Mouse (Mus musculus) intestine, embryonic 16.5 days (tissue): ENCODE measurements around the gene Lgr6. TPM values are rescaled to one million over a fixed set of nuclear protein-coding genes. Genes with fewer than 3 reads are reported as not detected.

ENCODE experiments used
- ATAC-seq: fragments of 200-750 bp; cut with Nextera tagmentation; 2 replicates; pipeline ENCODE4 v1.8.0; 2017; ENCODE audit warnings: moderate TSS enrichment, moderate library complexity
- H3K27ac ChIP-seq: fragments of 300-500 bp; sonication (generic); 2 replicates; pipeline ENCODE4 v1.5.1; 2014; ENCODE audit warnings: mild to moderate bottlenecking, low read length
- H3K27me3 ChIP-seq: fragments of 300-500 bp; sonication (generic); replicated peaks from 2 replicates; pipeline ENCODE4 v1.6.1; 2014; ENCODE audit warnings: low read length, control low read depth, mixed read lengths; ENCODE audit not compliant: control insufficient read depth, insufficient read depth
- H3K36me3 ChIP-seq: fragments of 300-500 bp; sonication (generic); 2 replicates; pipeline ENCODE4 v1.6.1; 2014; ENCODE audit warnings: low read length, control low read depth; ENCODE audit not compliant: control insufficient read depth, insufficient read depth
- H3K4me1 ChIP-seq: fragments of 300-500 bp; sonication (generic); 2 replicates; pipeline ENCODE4 v1.6.1; 2014; ENCODE audit warnings: low read length, control low read depth, mixed read lengths; ENCODE audit not compliant: control insufficient read depth, insufficient read depth
- H3K4me2 ChIP-seq: fragments of 300-500 bp; sonication (generic); 2 replicates; pipeline ENCODE4 v1.6.1; 2014; ENCODE audit warnings: low read depth, low read length, control low read depth
- H3K4me3 ChIP-seq: fragments of 300-500 bp; sonication (generic); 2 replicates; pipeline ENCODE4 v1.5.1; 2014; ENCODE audit warnings: mild to moderate bottlenecking, low read length
- H3K9ac ChIP-seq: fragments of 300-500 bp; sonication (generic); 2 replicates; pipeline ENCODE4 v1.6.1; 2014; ENCODE audit warnings: low read depth, low read length
- H3K9me3 ChIP-seq: fragments of 300-500 bp; sonication (generic); 2 replicates; pipeline ENCODE4 v1.6.1; 2016; ENCODE audit warnings: low read length, control low read depth; ENCODE audit not compliant: control insufficient read depth
- WGBS: fragments of 180-500 bp; shearing (Covaris S2); extraction: QIAGEN DNeasy Blood & Tissue Kit; methylation state at CpG from one replicate; pipeline ENCODE4 v1.1.7; 2014; 5-methylcytosine and 5-hydroxymethylcytosine counted together
- polyA plus RNA-seq: library from polyadenylated mRNA; unstranded; fragments of >200 nt; fragmentation: Nextera tagmentation; extraction: Ambion mirVana; gene quantifications from 2 replicates; pipeline ENCODE4 v1.2.1, GENCODE M21; 2015

Gene Lgr6
- polyA plus RNA-seq, 1 experiment from 2014 or later, result 0.43 TPM

DNA sequence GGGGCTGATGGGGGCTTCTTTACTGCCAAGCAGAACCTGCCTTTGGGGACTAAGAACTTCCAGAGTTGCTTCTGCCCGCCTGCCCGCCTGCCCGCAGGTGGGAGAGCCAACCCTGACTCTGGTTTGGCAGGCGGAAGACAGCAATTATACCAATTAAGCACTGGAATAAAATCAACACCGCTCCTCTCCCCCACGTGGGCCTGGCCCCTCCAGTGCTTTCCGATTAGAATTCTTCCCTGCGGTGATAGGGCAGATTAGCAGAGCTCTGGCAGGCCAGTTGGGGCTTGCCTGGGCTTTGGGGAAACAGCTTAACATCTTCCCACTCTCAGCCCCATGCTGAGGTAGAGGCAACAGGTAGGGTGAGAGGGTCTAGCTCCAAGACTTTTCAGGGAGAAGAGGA lies 72.4 kb downstream of the Lgr6 start:
- Histone ChIP-seq H3K36me3 (no peaks in the 10 kb centered on the region), H3K9me3 (0 out of 2 replicates have a peak, but pooled peaks cover 4% of the 10 kb centered on the region), H3K9ac (no peak overlapping the region), H3K4me2 (no peak overlapping the region), H3K4me1 (no peaks in the 10 kb centered on the region), H3K27me3 (no peaks in the 10 kb centered on the region), H3K4me3 (no peak overlapping the region), H3K27ac (no peak overlapping the region)
- 54% methylated on average over 8 of the region's 8 CpGs for WGBS
- no peak for ATAC-seq

DNA sequence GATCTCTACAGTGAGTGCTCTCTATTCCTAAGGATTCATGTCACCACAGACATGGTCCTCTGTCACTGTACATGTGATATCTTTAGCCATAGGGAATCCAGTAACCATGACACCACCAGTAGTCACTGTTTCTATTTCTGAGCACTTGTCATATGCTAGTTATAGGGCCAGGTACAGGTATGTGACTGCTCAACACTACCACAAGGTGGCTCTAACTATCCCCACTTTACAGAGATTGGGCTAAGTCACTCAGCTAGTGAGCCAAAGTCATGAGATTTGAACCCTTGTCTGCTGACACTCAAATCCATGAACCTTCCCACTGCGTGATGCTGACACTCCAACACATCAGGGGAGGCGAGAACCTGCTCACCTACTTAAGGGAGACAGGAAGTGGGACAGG lies 75.0 kb downstream of the Lgr6 start:
- ATAC-seq, result no peak
- Histone ChIP-seq H3K4me2 (no peak overlapping the region), H3K4me1 (no peaks in the 10 kb centered on the region), H3K4me3 (no peak overlapping the region), H3K27me3 (no peaks in the 10 kb centered on the region), H3K9me3 (0 out of 2 replicates have a peak, but pooled peaks cover 4% of the 10 kb centered on the region), H3K36me3 (no peaks in the 10 kb centered on the region), H3K9ac (no peak overlapping the region), H3K27ac (no peak overlapping the region)
- WGBS, result 83% methylated on average over 2 of the region's 2 CpGs

DNA sequence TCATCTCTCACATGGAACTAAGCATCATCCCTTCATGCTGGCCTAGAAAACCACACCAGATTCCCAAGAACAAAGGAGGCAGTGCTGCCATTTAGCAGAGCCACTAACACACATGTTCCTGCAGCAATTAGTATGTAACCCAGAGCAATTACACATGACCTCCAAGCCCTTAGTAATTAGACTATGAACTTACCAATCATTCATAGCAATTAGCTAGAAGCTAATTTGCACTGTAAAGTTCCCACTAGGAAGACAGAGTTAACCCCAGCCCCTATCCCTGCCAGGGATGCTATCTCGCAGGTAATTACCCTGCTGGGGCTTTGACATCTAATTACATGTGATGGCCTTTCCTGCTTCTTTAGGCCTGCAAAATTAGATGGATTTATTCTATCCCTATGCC lies 78.8 kb downstream of the Lgr6 start:
- Histone ChIP-seq H3K27me3 (no peaks in the 10 kb centered on the region), H3K4me2 (no peak overlapping the region), H3K9me3 (0 out of 2 replicates have a peak, but pooled peaks cover 4% of the 10 kb centered on the region), H3K27ac (no peak overlapping the region), H3K4me3 (no peak overlapping the region), H3K4me1 (peaks cover 5% of the 10 kb centered on the region), H3K36me3 (no peaks in the 10 kb centered on the region), H3K9ac (no peak overlapping the region)
- no peak for ATAC-seq
- 78% methylated on average over 1 of the region's 1 CpGs for WGBS

DNA sequence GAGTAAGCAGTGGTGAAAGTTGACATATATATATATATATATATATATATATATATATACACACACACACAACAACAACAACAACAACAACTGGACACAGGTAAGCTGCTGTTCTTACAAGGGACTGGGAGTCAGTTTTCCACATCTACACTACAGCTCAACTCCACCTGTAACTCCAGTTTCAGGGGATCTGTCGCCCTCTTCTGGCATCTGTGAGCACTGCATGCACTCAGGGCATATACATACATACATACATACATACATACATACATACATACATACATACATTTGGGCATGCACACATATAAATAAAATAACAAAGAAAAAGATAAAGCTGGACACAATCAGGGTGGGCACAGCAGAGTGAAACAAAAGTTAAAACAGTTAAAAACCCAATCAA lies 81.5 kb downstream of the Lgr6 start:
- 77% methylated on average over 1 of the region's 1 CpGs for WGBS
- ATAC-seq, result no peak
- no peaks in the 10 kb centered on the region for H3K36me3 ChIP-seq

DNA sequence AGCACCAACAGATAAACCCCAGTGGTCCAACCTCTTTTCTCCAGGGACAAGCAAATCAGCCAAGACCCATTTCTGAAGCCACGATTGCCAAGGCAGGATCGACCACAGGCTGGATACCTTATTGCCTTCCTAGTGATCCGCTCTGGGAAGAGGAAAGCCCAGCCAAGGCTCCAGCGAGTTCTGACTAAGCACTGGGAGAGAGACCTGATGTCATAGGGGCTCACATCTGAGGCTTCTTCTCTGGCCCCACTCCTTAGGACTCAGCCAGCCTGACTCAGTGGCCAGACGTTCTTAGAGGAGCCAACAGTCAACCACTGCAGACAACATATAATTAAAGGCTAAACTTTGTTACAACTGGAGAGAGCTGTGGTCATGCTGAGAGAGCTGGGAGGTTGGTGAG lies 83.1 kb downstream of the Lgr6 start:
- Histone ChIP-seq H3K27ac (no peak overlapping the region), H3K9me3 (no peaks in the 10 kb centered on the region), H3K27me3 (no peaks in the 10 kb centered on the region), H3K36me3 (no peaks in the 10 kb centered on the region), H3K9ac (no peak overlapping the region), H3K4me3 (no peak overlapping the region), H3K4me1 (peaks cover 15% of the 10 kb centered on the region), H3K4me2 (no peak overlapping the region)
- ATAC-seq, result no peak
- WGBS, result 77% methylated on average over 5 of the region's 5 CpGs

More for the DNA sequence above, 81.5 kb downstream of the Lgr6 start:
- H3K4me2 ChIP-seq, result no peak overlapping the region
- H3K4me3 ChIP-seq, result no peak overlapping the region
- no peaks in the 10 kb centered on the region for H3K27me3 ChIP-seq
- H3K27ac ChIP-seq, result no peak overlapping the region
- 0 out of 2 replicates have a peak, but pooled peaks cover 4% of the 10 kb centered on the region for H3K9me3 ChIP-seq
- peaks cover 15% of the 10 kb centered on the region for H3K4me1 ChIP-seq
- no peak overlapping the region for H3K9ac ChIP-seq

DNA sequence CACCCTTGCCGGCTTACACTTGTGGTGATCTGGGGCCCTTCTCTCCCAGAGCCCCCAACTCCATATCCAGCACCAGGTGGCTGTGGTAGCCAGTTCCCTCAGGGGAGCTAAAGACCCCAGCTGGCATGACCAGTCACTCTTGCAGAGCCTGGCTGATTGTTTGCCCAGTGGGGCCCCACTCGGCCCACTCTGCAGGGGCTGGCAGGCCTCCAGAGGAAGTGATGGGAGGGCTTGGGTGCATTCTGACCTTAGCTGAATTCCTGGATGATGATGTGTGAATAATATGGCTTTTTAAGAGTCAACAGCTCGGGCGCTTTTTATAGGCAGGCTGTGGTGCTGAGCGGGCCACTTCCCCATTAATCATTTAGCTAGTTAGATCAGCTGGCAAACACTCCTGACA lies 84.1 kb downstream of the Lgr6 start:
- Histone ChIP-seq H3K4me1 (peaks cover 15% of the 10 kb centered on the region), H3K36me3 (no peaks in the 10 kb centered on the region), H3K9ac (no peak overlapping the region), H3K4me2 (0 out of 2 replicates have a peak overlapping the region, but pooled peaks have one; percentile 8), H3K4me3 (no peak overlapping the region), H3K27ac (peak overlapping the region; percentile 33; the same call in 1 of the 2 replicates), H3K27me3 (no peaks in the 10 kb centered on the region), H3K9me3 (no peaks in the 10 kb centered on the region)
- peak; percentile 61; the same call in 1 of the 2 replicates for ATAC-seq
- WGBS, result 5% methylated on average over 5 of the region's 5 CpGs

DNA sequence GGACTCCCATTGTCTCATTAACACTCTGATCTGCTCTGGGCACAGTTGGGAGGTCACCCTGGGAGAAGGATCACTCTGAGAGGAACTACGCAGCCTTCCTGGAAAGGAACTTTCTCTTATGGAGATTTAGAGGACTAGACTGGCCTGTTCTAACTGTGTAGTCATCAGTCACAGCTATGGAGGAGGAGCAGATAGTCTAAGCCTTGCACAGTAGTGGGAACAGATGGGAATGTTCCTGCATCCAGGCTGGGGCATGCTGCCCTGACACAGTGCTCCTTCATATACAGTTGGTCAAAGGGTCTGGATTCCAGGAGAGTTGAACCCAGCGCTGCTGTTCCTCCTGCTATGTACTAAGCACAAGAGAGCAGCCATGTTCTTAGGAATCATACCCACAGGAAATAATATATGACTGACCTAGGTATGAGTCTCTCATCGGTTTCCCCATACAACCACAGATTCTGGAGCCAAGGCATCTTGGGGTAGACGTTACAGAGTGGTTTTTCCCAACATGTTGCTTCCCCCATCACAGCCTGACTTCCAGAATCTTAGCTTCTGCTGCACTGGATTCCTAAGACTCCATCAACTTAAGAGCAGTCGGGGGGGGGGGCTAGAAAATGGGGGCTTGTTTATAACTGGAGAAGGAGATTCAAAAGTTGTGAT lies 84.7 kb downstream of the Lgr6 start:
- no peaks in the 10 kb centered on the region for H3K9me3 ChIP-seq
- ATAC-seq, result no peak; the same call in 1 of the 2 replicates
- 64% methylated on average over 5 of the region's 5 CpGs for WGBS
- no peak overlapping the region for H3K9ac ChIP-seq
- peaks cover 15% of the 10 kb centered on the region for H3K4me1 ChIP-seq
- H3K27ac ChIP-seq, result peak overlapping the region; percentile 49
- no peak overlapping the region for H3K4me3 ChIP-seq
- H3K36me3 ChIP-seq, result no peaks in the 10 kb centered on the region
- no peaks in the 10 kb centered on the region for H3K27me3 ChIP-seq
- no peak overlapping the region for H3K4me2 ChIP-seq

DNA sequence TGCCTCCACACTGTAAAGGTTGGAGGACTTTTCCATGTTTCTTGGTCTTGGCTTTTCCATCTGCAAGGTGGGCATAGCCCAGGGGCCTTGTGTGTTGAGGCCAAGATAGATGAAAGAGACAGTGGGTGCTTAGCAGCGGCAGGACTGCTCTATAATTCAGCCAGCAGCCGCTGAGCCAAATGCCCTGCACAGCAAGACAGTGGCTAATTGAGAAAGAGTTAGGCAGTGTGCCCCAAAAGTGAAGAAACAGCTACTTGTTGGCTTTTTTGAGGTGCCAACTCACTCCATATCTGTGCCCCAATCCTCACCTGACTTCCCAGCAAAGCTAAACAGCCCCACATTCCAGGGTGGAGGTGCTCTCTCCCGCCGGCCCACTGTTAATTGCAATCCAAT lies 85.3 kb downstream of the Lgr6 start:
- H3K4me2 ChIP-seq, result no peak overlapping the region
- ATAC-seq, result no peak
- H3K36me3 ChIP-seq, result no peaks in the 10 kb centered on the region
- no peaks in the 10 kb centered on the region for H3K27me3 ChIP-seq
- no peak overlapping the region for H3K4me3 ChIP-seq
- no peaks in the 10 kb centered on the region for H3K9me3 ChIP-seq
- 71% methylated on average over 4 of the region's 4 CpGs for WGBS
- no peak overlapping the region for H3K9ac ChIP-seq
- peaks cover 15% of the 10 kb centered on the region for H3K4me1 ChIP-seq
- 0 out of 2 replicates have a peak overlapping the region, but pooled peaks have one; percentile 49 for H3K27ac ChIP-seq

DNA sequence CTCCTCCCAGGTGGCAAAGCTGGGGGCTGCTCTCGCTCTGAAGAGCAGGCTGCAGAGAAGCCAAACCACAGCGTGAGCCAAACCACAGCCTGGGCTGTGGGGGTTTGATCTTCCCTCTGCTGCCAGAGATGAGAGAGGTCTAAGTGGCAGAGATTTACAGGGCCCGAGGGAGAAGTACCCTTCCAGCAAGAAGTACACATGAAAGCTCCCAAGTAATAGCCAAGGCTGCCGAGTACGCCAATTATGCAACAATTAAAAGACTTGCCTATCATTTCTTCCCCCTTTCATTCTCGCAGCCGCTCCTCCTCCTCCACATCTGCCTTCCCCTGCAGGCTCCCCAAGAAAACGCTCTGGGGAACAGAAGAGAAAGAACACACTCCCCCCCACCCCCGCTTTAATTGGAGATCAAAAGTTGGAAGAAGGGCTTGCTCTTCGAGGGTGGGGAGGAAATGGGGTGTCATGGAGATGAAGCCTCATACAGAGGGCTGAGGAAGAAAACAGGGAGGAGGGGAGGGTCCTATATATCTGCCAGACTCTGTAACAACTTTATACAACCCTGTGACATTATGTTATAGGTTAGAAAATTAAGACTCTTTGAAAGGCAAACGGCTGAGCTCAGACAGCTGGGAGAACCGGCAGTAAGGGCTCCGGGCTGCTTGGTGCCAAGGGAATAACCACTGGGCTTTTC lies 85.8 kb downstream of the Lgr6 start:
- no peaks in the 10 kb centered on the region for H3K9me3 ChIP-seq
- WGBS, result 30% methylated on average over 13 of the region's 13 CpGs
- H3K4me1 ChIP-seq, result peaks cover 15% of the 10 kb centered on the region
- H3K4me2 ChIP-seq, result no peak overlapping the region
- no peaks in the 10 kb centered on the region for H3K36me3 ChIP-seq
- H3K27me3 ChIP-seq, result no peaks in the 10 kb centered on the region
- no peak overlapping the region for H3K27ac ChIP-seq
- H3K9ac ChIP-seq, result no peak overlapping the region
- no peak for ATAC-seq
- no peak overlapping the region for H3K4me3 ChIP-seq
